Mouse (Mus musculus) cerebellum, adult 2 months (tissue): Measurements from ENCODE around the gene Orm2. TPM values are rescaled to one million over a fixed set of nuclear protein-coding genes. Genes with fewer than 3 reads are reported as not detected.

Experiments used
- DNase-seq, 2 experiments: peaks; one replicate each; pipeline ENCODE4 v3.0.0; 2021
- H3K27ac ChIP-seq: fragments of 200-500 bp; 2 replicates; pipeline ENCODE4 v1.5.1; 2012; ENCODE audit warnings: low read length, control low read depth, inconsistent platforms; ENCODE audit not compliant: insufficient read depth
- H3K27me3 ChIP-seq: fragments of 200-500 bp; 2 replicates; pipeline ENCODE4 v1.6.1; 2012; ENCODE audit warnings: inconsistent platforms, mild to moderate bottlenecking, low read length, moderate library complexity; ENCODE audit not compliant: control insufficient read depth, insufficient read depth
- H3K4me1 ChIP-seq: fragments of 200-500 bp; 2 replicates; pipeline ENCODE4 v1.6.1; 2011; ENCODE audit warnings: low read length; ENCODE audit not compliant: control insufficient read depth, insufficient read depth
- H3K4me3 ChIP-seq: fragments of 200-500 bp; replicated peaks from 2 replicates; pipeline ENCODE3; 2011; ENCODE audit warnings: mild to moderate bottlenecking, low read depth, low read length, control low read depth; ENCODE audit not compliant: insufficient read depth
- CTCF ChIP-seq: fragments of 200-500 bp; IDR thresholded peaks from 2 replicates; pipeline ENCODE4 v1.5.1; 2011; ENCODE audit warnings: low read depth, mild to moderate bottlenecking, control low read depth, low read length, moderate library complexity, borderline replicate concordance; ENCODE audit not compliant: insufficient read depth
- POLR2A ChIP-seq: fragments of 200-500 bp; IDR thresholded peaks from 2 replicates; pipeline ENCODE4 v1.6.1; 2011; ENCODE audit warnings: low read length, control low read depth, borderline replicate concordance; ENCODE audit not compliant: insufficient read depth
- WGBS: fragments of 180-500 bp; shearing (Covaris S2); methylation state at CpG from one replicate; pipeline ENCODE4 v1.1.7; 2018; 5-methylcytosine and 5-hydroxymethylcytosine counted together
- polyA plus RNA-seq: library from polyadenylated mRNA; depleted of rRNA; stranded (reverse); fragments of >200 nt; gene quantifications from 2 replicates; pipeline ENCODE4 v1.2.3, GENCODE M21; 2012

The Orm2 gene
- polyA plus RNA-seq, 1 experiment: not detected

- Histone ChIP-seq H3K4me1 (no peaks in the 10 kb centered on the region), H3K27me3 (0 out of 2 replicates have a peak, but pooled peaks cover 1% of the 10 kb centered on the region), H3K27ac (peak within 1 kb of the TSS; percentile 56; the same call in 1 of the 2 replicates), H3K4me3 (peak within 1 kb of the TSS; percentile 7)
- 27% methylated on average over 17 of the region's 17 CpGs for WGBS
- DNase-seq: peak; percentile 34 to 36
- TF ChIP-seq POLR2A (no peak), CTCF (no peak)
These were observed 41.1 kb downstream of the Orm2 start, which contains the start of gene Akna for GRCm38 (mm10) chr4:63403040-63403959. Gene Akna, minus strand, starts transcription at chr4:63403354.

- no peak for TF ChIP-seq CTCF
- TF ChIP-seq POLR2A: no peak
- DNase-seq: no peak
- Histone ChIP-seq H3K4me1 (no peaks in the 10 kb centered on the region), H3K4me3 (no peak overlapping the region), H3K27ac (no peak overlapping the region), H3K27me3 (0 out of 2 replicates have a peak, but pooled peaks cover 1% of the 10 kb centered on the region)
- WGBS: 74% methylated on average over 7 of the region's 7 CpGs
These were observed 42.0 kb downstream of the Orm2 start for GRCm38 (mm10) chr4:63404205-63404604.

- Histone ChIP-seq H3K4me1 (no peaks in the 10 kb centered on the region), H3K27ac (no peak overlapping the region), H3K4me3 (no peak overlapping the region), H3K27me3 (0 out of 2 replicates have a peak, but pooled peaks cover 1% of the 10 kb centered on the region)
- 18% methylated on average over 7 of the region's 7 CpGs for WGBS
- no peak for TF ChIP-seq CTCF
- TF ChIP-seq POLR2A: no peak
- DNase-seq: no peak
These were observed 42.8 kb downstream of the Orm2 start for GRCm38 (mm10) chr4:63405051-63405450.

- no peak overlapping the region for H3K27ac ChIP-seq
- H3K4me1 ChIP-seq: no peaks in the 10 kb centered on the region
- no peak for TF ChIP-seq POLR2A
- TF ChIP-seq CTCF: no peak
- DNase-seq: no peak
- H3K4me3 ChIP-seq: no peak overlapping the region
- WGBS: 52% methylated on average over 4 of the region's 4 CpGs
- H3K27me3 ChIP-seq: 0 out of 2 replicates have a peak, but pooled peaks cover 1% of the 10 kb centered on the region
These were observed 43.4 kb downstream of the Orm2 start for GRCm38 (mm10) chr4:63405683-63406082.

- TF ChIP-seq CTCF (no peak), POLR2A (no peak)
- no peak overlapping the region for H3K27ac ChIP-seq
- no peak for DNase-seq
- H3K4me1 ChIP-seq: no peaks in the 10 kb centered on the region
- no peaks in the 10 kb centered on the region for H3K27me3 ChIP-seq
- 13% methylated on average over 7 of the region's 7 CpGs for WGBS
- H3K4me3 ChIP-seq: no peak overlapping the region
These were observed 46.0 kb downstream of the Orm2 start for GRCm38 (mm10) chr4:63408247-63408646.

- no peak for DNase-seq
- WGBS: 8% methylated on average over 8 of the region's 8 CpGs
- no peaks in the 10 kb centered on the region for H3K27me3 ChIP-seq
- TF ChIP-seq CTCF: peak; percentile 53; the same call in 1 of the 2 replicates
- no peak for TF ChIP-seq POLR2A
- no peaks in the 10 kb centered on the region for H3K4me1 ChIP-seq
- H3K4me3 ChIP-seq: no peak overlapping the region
- H3K27ac ChIP-seq: no peak overlapping the region
These were observed 46.4 kb downstream of the Orm2 start for GRCm38 (mm10) chr4:63408649-63409048.

- no peak for TF ChIP-seq CTCF
- no peak for TF ChIP-seq POLR2A
- H3K4me1 ChIP-seq: no peaks in the 10 kb centered on the region
- H3K27me3 ChIP-seq: no peaks in the 10 kb centered on the region
- H3K27ac ChIP-seq: no peak overlapping the region
- no peak for DNase-seq
- no peak overlapping the region for H3K4me3 ChIP-seq
- 1% methylated on average over 18 of the region's 18 CpGs for WGBS
These were observed 47.2 kb downstream of the Orm2 start for GRCm38 (mm10) chr4:63409317-63409907.
